Mouse (Mus musculus) adrenal gland, adult (tissue): Measurements from ENCODE around the gene Rheb.
"Not testable (repeated sequence)": the region's sequence is repeated elsewhere in the genome, so short reads cannot be mapped to it uniquely, and the experiment has no call there.

Experiments
- DNase-seq, 2 experiments: peaks; one replicate each; pipeline ENCODE4 v3.0.0; 2022 to 2023; ENCODE audit warnings: low spot score in 1 of 2; ENCODE audit not compliant: inconsistent age in 2 of 2

The Rheb gene

GRCm38 (mm10) chr5:24843103-24843475 lies 665 bp upstream of the Rheb start:
- DNase-seq = no peak

DNA sequence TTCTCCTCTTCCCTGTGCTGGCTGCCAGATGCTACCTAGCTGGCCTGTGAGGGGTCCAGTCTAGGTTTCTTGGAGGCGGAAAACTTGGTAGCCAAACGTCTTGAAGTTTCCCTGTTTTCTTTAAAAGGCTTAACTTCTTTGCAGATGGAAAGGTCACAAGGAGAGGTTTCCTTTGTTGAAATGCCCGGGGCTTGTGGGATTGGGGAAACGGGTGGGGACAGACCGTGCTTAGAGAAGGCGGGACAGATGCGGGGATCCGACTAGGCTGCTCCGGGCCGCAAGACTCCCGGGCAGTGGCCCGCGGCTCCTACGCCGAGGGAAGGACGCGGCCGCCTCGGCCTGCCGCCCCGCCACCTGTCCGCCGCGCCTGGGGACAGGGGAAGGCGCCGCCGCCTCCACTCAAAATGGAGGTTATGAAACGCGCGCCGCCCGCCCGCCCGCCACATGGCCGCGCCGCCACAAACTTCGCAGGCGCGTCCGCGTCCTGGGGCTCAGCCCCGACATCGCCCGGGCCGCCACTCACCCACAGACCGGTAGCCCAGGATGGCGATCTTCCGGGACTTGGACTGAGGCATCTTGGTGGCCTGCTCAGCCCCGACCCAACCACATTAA lies 656 bp downstream of the Rheb start:
- DNase-seq = no peak

DNA sequence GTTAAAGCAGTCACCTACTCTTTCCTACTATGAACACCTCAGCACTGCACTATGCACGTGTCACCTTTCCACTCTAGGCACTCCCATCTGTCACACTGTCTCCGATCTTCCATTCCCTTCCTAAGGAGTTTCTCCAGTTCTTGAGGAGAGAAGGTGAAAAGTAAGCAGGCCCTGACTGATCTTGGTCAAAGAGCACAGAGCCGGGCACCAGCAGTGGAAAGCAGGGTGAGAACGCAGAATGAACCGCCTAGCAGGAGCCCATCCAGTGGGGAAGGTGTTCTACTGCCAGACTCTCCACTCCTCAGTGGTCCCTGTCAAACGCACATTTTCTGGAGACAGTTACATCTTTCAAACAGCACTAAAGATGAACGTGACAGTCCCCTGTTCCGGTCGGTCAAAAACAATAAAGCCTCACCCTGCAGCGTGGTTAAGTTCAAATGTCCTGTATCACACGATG lies 1.4 kb downstream of the Rheb start:
- DNase-seq = peak in 1 of 2 experiments; percentile 65

GRCm38 (mm10) chr5:24834491-24834890 lies 7.9 kb downstream of the Rheb start:
- no peak for DNase-seq

- DNase-seq = no peak
Observed at GRCm38 (mm10) chr5:24831912-24832311, 10.5 kb downstream of the Rheb start.

DNA sequence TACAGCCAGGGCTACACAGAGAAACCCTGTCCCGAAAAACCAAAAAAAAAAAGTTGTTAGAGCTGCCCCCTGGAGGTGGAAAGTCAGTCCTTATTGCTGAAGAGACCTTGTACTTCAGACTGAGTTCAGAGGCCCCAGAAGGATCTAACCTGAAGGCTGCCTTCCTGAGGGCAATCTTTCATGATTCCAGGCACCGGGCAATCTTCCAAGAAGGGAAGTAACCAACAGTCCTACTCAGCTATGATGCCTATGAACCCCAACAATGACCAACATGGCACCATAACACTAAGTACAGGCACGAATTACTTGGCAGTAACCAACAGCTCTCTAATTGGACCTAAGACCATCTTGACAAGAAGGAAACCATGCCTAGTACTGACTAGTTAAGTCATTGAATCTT lies 14.0 kb downstream of the Rheb start:
- DNase-seq = no peak

GRCm38 (mm10) chr5:24827173-24827572 lies 15.3 kb downstream of the Rheb start:
- DNase-seq = no peak

DNA sequence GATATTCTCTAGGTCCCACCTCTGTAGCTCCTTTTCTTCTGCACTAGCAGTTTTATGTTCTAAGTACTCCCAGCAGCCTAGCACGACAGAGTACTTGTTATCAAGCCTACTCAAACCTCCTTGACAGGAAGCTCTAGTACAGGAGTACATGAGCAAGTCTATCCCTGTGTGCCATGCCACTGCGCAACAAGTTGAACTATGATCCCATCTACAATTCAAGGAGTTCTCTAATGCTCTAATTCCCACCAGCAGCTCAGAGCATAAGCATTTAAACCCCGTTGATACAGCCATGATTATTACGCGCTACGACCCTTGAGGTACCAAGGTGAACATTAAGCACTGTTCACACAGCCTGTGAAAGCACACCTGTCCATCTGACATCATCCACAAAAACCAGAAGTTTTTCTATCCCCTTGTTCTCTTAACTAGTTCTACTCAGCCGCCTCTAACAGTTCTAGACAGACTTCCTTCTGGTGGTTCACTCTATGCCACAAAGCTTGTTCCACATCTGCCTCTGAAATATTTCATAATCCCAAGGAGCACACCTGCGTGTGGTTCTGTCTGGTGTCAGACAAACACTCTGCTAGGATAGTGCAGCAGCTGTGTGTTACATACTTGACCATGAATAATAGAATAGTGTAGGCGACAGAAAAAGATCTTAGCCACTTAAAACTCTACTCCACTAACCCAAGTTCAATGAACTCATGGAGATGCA lies 16.2 kb downstream of the Rheb start:
- DNase-seq = no peak

DNA sequence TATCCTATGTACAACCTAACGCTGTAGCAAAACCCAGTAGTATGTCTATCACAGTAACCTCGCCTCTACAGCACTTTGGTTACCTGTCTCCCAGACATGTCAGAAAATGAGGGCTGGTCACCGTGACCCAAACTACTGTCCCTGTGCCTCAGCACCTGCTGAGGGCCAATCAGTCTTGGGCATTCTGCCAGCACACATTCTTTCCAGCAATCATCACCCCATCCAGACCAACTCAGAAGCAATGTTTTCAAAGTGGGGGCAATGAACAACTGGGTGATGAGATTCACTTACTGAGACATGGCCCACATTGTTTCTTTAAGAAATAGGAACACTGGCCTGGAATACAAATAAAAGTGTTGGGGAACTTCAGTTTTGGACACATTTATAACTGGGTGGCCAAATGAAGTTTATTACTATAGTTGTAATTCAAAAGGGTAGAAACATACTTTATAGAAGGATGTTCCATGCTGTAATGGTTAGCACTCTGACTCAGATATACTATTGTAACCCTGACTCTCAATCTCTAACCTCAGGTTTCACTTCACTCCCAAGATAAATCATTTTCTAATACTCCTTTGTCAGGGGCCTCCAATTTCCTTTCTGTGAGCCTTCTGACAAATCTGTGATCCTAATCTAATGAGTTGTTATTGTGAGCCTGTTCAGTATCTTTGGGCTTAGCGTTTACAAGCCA lies 16.9 kb downstream of the Rheb start:
- DNase-seq = peak; percentile 29 to 71

DNA sequence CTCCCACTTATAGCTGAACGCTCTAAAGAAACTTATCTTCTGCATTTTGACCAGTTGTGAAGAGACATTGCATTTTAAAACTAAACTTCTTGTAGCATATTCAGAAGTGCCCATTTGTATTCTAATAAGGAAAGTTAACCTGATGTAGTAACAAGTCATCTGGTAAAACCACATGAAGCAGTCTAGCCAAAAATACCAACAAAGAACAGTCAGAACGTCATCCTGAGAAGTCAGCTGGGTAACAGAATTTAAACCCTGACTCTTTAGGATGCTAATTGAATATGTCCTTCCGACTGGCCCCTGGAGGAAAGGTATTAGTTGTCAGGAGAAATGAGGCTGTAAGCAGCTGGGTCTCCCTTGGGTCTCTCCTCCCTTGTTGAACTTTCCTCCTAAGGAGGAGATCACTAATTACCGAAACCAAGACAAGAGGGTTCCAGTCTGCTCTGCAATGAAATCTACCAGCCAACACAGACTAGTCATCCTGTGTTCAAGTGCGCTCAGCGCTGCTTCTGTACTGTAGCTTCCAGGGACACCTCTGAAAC lies 18.5 kb downstream of the Rheb start:
- no peak for DNase-seq

GRCm38 (mm10) chr5:24822781-24823180 lies 19.6 kb downstream of the Rheb start:
- DNase-seq = no peak

DNA sequence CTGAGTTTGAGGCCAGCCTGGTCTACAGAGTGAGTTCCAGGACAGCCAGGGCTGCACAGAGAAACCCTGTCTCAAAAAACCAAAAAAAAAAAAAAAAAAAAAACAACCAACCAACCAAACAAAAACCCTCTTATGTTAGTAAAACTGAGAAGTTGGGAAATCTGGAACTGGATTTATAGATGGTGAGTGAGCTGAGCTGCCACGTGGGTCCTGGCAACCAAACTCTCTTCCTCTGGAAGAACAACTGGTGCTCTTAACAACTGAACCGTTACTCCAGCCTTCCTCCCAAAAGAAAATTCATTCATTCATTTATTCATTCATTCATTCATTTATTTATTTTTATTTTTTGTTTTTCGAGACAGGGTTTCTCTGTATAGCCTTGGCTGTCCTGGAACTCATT lies 20.2 kb downstream of the Rheb start:
- DNase-seq = not testable (repeated sequence)

DNA sequence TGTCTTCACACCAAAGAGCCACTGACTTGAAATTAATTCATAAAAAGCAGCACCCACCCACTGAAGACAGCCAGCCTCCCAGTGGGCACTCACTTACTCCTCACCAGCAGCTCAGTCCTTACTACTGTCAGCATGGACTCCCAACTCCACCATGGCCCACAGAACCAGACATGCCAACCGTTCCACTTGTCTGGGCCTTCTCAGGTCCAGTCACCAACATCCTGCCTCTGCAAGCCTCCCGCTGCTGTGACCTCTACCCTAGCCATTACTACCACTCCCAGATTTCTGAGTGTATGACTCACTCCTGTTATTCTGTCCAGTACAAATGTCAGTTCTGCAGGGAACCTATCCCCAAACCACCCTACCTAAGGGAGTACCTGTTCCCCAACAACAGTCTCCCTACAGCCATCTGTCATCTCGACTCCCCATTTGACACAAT lies 21.0 kb downstream of the Rheb start:
- peak; percentile 52 to 82 for DNase-seq

DNA sequence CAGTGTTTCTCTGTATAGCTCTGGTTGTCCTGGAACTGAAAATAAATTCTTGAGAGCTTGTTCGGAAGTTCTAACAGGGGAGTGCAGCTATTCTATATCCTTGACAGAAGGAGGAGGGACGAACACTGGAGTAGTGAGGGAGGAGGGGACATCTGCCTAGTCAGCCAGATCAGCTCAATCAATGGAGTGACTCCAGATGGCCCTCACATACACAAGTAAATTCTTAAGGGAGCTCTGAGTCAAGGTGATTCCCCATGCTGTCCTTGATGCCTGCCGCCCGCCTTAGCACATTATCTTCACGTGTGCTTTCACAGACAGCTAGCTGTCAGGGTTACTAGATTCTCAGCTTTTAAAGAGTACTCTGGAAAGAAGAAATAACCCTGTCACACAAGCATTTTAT lies 21.8 kb downstream of the Rheb start:
- peak in 1 of 2 experiments; percentile 62 for DNase-seq

DNA sequence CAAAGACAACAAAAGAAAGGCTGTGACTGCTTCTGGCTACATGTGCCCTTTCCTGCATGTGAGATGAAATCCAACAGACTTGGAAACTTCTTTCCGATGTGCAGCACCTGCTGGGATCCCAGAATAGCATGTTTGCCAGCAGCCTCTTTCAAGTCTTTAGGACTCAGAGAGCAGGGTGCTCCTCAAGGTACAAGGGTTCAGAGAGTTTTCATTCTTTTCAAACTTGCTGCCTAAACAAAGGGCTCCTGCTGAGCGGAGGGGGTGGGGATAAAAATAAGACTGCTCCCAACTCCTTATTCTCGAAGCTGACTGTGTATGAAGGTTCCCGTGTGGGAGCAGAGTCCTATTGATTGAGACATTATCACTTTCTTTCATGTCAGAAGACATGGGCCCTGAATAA lies 25.2 kb downstream of the Rheb start:
- no peak for DNase-seq

- DNase-seq = peak; percentile 33 to 79
Observed at GRCm38 (mm10) chr5:24813946-24814345, 28.5 kb downstream of the Rheb start.

DNA sequence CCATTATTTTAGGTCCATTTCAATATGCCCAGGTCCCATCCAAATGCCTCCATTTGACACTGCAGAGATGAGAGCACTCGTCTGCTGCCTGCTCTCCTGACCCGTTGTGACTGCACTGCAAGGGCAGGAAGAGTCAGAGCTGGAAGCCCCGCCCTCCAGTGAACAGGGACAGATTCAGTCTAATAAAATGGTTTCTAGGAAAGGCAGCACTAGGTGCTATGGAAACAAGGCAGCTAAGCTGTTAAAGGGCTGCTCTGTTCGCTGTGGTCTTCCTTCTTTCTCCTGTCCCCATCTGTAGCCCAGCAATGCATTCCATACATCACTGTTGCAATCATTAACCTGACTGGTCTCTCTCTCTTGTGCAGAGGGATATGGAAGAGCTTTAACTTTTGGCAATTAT lies 29.4 kb downstream of the Rheb start:
- DNase-seq = peak; percentile 53 to 83

DNA sequence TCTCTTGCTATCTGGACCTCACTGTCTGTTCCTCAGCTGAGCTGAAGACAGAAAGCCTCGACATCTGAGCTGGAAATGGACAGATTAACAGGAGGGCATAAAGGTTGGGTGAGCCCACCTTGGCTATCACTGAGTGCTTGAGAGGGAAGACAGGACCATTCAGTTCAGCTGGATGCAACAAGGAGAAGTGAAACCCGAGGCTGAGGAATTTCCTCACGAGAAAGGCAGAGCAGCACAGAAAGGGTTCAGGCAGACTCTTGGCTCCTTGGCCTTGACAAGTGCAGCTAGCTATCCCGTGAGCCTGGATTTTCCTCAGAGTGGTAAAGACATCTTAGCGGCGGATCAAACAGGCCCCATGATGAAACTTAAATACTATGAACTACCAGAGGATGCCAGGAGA lies 37.2 kb downstream of the Rheb start:
- peak in 1 of 2 experiments; percentile 18 for DNase-seq

- peak in 1 of 2 experiments; percentile 16 for DNase-seq
Observed at GRCm38 (mm10) chr5:24804661-24805060, 37.8 kb downstream of the Rheb start.

- peak in 1 of 2 experiments; percentile 29 for DNase-seq
Observed at GRCm38 (mm10) chr5:24801841-24802624, 40.4 kb downstream of the Rheb start.

DNA sequence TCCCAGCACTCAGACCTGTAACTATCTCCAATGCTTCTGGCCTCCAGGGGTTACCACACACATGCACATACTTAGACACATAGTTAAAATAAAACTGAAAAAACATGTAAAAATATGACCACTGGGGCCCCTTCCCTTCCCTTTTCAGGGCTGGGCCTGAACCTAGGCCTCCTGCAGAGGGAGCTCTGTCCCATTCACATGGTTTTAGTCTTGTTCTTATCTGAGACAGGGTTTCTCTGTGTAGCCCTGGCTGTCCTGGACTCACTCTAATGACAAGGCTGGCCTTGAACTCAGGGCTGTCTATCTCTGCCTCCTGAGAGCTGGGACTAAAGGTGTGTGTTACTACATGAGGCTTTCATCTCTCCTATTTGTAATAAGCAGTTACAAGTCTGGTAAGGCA lies 42.0 kb downstream of the Rheb start:
- peak; percentile 27 to 73 for DNase-seq
